Mouse (Mus musculus) liver, postnatal 0 days (tissue): Measurements from ENCODE around the gene Itln1. TPM values are rescaled to one million over a fixed set of nuclear protein-coding genes. Genes with fewer than 3 reads are reported as not detected.

ENCODE experiments used
- ATAC-seq: fragments of 200-750 bp; cut with Nextera tagmentation; 2 replicates; pipeline ENCODE4 v1.8.0; 2017; ENCODE audit warnings: mild to moderate bottlenecking, moderate library complexity
- DNase-seq: peaks from one replicate; pipeline ENCODE4 v3.0.0-alpha.2; 2016
- H3K27ac ChIP-seq: fragments of 300-500 bp; sonication (generic); 2 replicates; pipeline ENCODE4 v1.5.1; 2014; ENCODE audit warnings: antibody characterized with exemption, moderate library complexity, mild to moderate bottlenecking, low read depth
- H3K27me3 ChIP-seq: fragments of 300-500 bp; sonication (generic); 2 replicates; pipeline ENCODE4 v1.6.1; 2014; ENCODE audit warnings: low read length, control low read depth, mixed read lengths; ENCODE audit not compliant: insufficient read depth
- H3K36me3 ChIP-seq: fragments of 300-500 bp; sonication (generic); replicated peaks from 2 replicates; pipeline ENCODE4 v1.6.1; 2014; ENCODE audit warnings: mild to moderate bottlenecking, control low read depth, low read length, moderate library complexity, mixed read lengths; ENCODE audit not compliant: insufficient read depth
- H3K4me1 ChIP-seq: fragments of 300-500 bp; sonication (generic); 2 replicates; pipeline ENCODE4 v1.6.1; 2014; ENCODE audit warnings: antibody characterized with exemption, mild to moderate bottlenecking, control low read depth; ENCODE audit not compliant: insufficient read depth
- H3K4me2 ChIP-seq: fragments of 300-500 bp; sonication (generic); 2 replicates; pipeline ENCODE4 v1.6.1; 2014; ENCODE audit warnings: low read depth, mild to moderate bottlenecking, low read length, moderate library complexity, mixed read lengths
- H3K4me3 ChIP-seq: fragments of 300-500 bp; sonication (generic); 2 replicates; pipeline ENCODE4 v1.5.1; 2014; ENCODE audit warnings: low read depth, low read length
- H3K9ac ChIP-seq: fragments of 300-500 bp; sonication (generic); replicated peaks from 2 replicates; pipeline ENCODE4 v1.6.1; 2014; ENCODE audit warnings: mild to moderate bottlenecking, moderate library complexity
- H3K9me3 ChIP-seq: fragments of 300-500 bp; sonication (generic); 2 replicates; pipeline ENCODE4 v1.6.1; 2016; ENCODE audit warnings: mild to moderate bottlenecking, control low read depth, low read length, mixed read lengths
- CTCF ChIP-seq: sonication (generic); IDR thresholded peaks from 2 replicates; pipeline ENCODE4 v1.5.1; 2016; ENCODE audit warnings: antibody characterized with exemption, low read depth
- EP300 ChIP-seq: IDR thresholded peaks from 2 replicates; pipeline ENCODE4 v1.6.1; 2016; ENCODE audit warnings: antibody characterized with exemption, low read depth, mild to moderate bottlenecking
- WGBS: fragments of 180-500 bp; shearing (Covaris S2); extraction: QIAGEN DNeasy Blood & Tissue Kit; methylation state at CpG from one replicate; pipeline ENCODE4 v1.1.7; 2014; ENCODE audit not compliant: insufficient replicate concordance; 5-methylcytosine and 5-hydroxymethylcytosine counted together
- polyA plus RNA-seq: library from polyadenylated mRNA; unstranded; fragments of >200 nt; fragmentation: Nextera tagmentation; extraction: Ambion mirVana; gene quantifications from 2 replicates; pipeline ENCODE4 v1.2.1, GENCODE M21; 2015

The Itln1 gene
- polyA plus RNA-seq, 1 experiment from 2014 or later: not detected

DNA sequence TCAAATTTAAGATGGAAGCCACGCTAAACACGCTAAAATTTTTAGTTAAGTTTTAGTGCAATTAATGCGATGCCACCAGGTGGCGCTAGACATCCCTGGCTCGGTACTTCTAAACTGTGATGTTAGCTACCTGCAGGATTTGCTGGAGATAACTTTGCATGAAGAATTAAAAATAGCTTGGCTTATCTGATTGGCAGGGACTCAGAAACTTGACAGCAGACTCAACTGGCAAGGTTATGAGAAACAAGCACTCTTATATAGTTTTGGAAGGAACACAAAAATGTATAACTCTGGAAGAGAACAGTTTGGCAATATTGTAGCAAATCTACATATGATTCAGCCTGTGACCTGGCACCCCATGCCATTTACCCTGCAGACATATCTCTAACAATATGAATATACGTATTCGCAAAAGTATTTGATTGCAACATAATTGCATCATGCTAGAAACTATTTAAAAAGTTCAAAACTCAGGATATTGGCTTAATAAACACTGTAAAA, 64.7 kb downstream of the Itln1 start:
- H3K27me3 ChIP-seq: no peaks in the 10 kb centered on the region
- 20% methylated on average over 7 of the region's 7 CpGs for WGBS
- ATAC-seq: no peak
- H3K4me2 ChIP-seq: 0 out of 2 replicates have a peak overlapping the region, but pooled peaks have one; percentile 8
- H3K4me1 ChIP-seq: peaks cover 2% of the 10 kb centered on the region; the same call in 1 of the 2 replicates
- no peak overlapping the region for H3K27ac ChIP-seq
- no peak for TF ChIP-seq EP300
- TF ChIP-seq CTCF: peak; percentile 92
- no peaks in the 10 kb centered on the region for H3K9me3 ChIP-seq
- DNase-seq: peak; percentile 71
- H3K4me3 ChIP-seq: no peak overlapping the region
- no peaks in the 10 kb centered on the region for H3K36me3 ChIP-seq
- no peak overlapping the region for H3K9ac ChIP-seq

GRCm38 (mm10) chr1:171469678-171470077, 65.4 kb downstream of the Itln1 start:
- DNase-seq (no peak), ATAC-seq (no peak)

More at GRCm38 (mm10) chr1:171469678-171470077, 65.4 kb downstream of the Itln1 start:
- Histone ChIP-seq H3K4me3 (no peak overlapping the region), H3K27ac (no peak overlapping the region), H3K9me3 (no peaks in the 10 kb centered on the region), H3K9ac (no peak overlapping the region), H3K36me3 (no peaks in the 10 kb centered on the region), H3K4me1 (peaks cover 2% of the 10 kb centered on the region; the same call in 1 of the 2 replicates), H3K4me2 (no peak overlapping the region), H3K27me3 (no peaks in the 10 kb centered on the region)
- TF ChIP-seq EP300 (no peak), CTCF (no peak)
- 68% methylated on average over 3 of the region's 3 CpGs for WGBS

Other genes with a start within 250 kb of the Itln1 start
- gene Usp21, start 247.3 kb downstream of the Itln1 start, polyA plus RNA-seq: 13.9 and 15.1 TPM in 2 replicates
- gene Ufc1, start 240.3 kb downstream of the Itln1 start, polyA plus RNA-seq: 58.1 and 59.6 TPM in 2 replicates
- gene Dedd, start 206.1 kb downstream of the Itln1 start, polyA plus RNA-seq: 16.4 and 17.7 TPM in 2 replicates
- gene Nit1, start 189.6 kb downstream of the Itln1 start, polyA plus RNA-seq: 73.4 and 74.6 TPM in 2 replicates
- 46.2 and 47.7 TPM in 2 replicates for gene Pfdn2, start 189.6 kb downstream of the Itln1 start, polyA plus RNA-seq
- 0.59 and 0.60 TPM in 2 replicates for gene Klhdc9, start 174.5 kb downstream of the Itln1 start, polyA plus RNA-seq
- 0.15 and 0.22 TPM in 2 replicates for gene Nectin4, start 165.2 kb downstream of the Itln1 start, polyA plus RNA-seq
- gene Arhgap30, start 146.3 kb downstream of the Itln1 start, polyA plus RNA-seq: 5.6 and 7.0 TPM in 2 replicates
- gene Usf1, start 124.0 kb downstream of the Itln1 start, polyA plus RNA-seq: 22.6 and 25.4 TPM in 2 replicates
- gene Tstd1, start 116.4 kb downstream of the Itln1 start, polyA plus RNA-seq: 36.5 and 37.8 TPM in 2 replicates
- 57.9 and 61.7 TPM in 2 replicates for gene F11r, start 97.8 kb downstream of the Itln1 start, polyA plus RNA-seq
- gene Alyref2, start 31.8 kb downstream of the Itln1 start, polyA plus RNA-seq: 8.4 and 8.9 TPM in 2 replicates
- 0.85 and 1.1 TPM in 2 replicates for gene Cd244a, start 23.9 kb upstream of the Itln1 start, polyA plus RNA-seq
- 1.4 and 2.2 TPM in 2 replicates for gene Ly9, start 72.1 kb upstream of the Itln1 start, polyA plus RNA-seq
- 5.7 and 6.1 TPM in 2 replicates for gene Slamf7, start 117.7 kb upstream of the Itln1 start, polyA plus RNA-seq
- gene Cd48, start 146.7 kb upstream of the Itln1 start, polyA plus RNA-seq: 17.2 and 17.9 TPM in 2 replicates
- 2.4 and 2.5 TPM in 2 replicates for gene Slamf1, start 231.8 kb upstream of the Itln1 start, polyA plus RNA-seq